8 mouse cellular contexts compared by ENCODE assay signal in genomic region chr11:120307566-120308430, GRCm38 (mm10). TPM values are rescaled to one million over a fixed set of nuclear protein-coding genes. Genes with fewer than 3 reads are reported as not detected.
A peak's percentile ranks its signal among the peaks of the same experiment; 100 is the strongest.
DNase-seq lines count a peak whose midpoint lies in the region; ATAC-seq and TF ChIP-seq lines count a peak whose summit lies in the region.

No protein-coding gene starts in this region.

- peak overlapping the region; percentile 67 for H3K4me3 ChIP-seq in embryonic facial prominence, embryonic 10.5 days
- no peak overlapping the region for H3K4me3 ChIP-seq in kidney, embryonic 14.5 days (ENCODE audit: low read length)
- H3K4me3 ChIP-seq in limb, embryonic 15.5 days: no peak overlapping the region
- H3K4me3 ChIP-seq in myocyte: no peak overlapping the region

- peak; percentile 94 for DNase-seq in cerebellum, adult 11 months
- DNase-seq in embryonic facial prominence, embryonic 10.5 days (ENCODE audit: low spot score): peak; percentile 97
- DNase-seq in heart, adult 9 months (ENCODE audit: low spot score in 2 of 2): peak; percentile 88 to 93
- peak; percentile 88 for DNase-seq in splenic B cell, adult 2 months (ENCODE audit: low read depth, low spot score)

- peak overlapping the region; percentile 98 for H3K27ac ChIP-seq in embryonic facial prominence, embryonic 10.5 days (replicated peaks)
- H3K27ac ChIP-seq in kidney, embryonic 14.5 days (ENCODE audit: low read depth, low read length): peak overlapping the region; percentile 18; the same call in 1 of the 2 replicates
- no peak overlapping the region for H3K27ac ChIP-seq in limb, embryonic 15.5 days

- H3K9ac ChIP-seq in kidney, embryonic 14.5 days (ENCODE audit: low read depth, low read length): no peak overlapping the region
- H3K9ac ChIP-seq in limb, embryonic 15.5 days: no peak overlapping the region

- no peak for ATAC-seq in cerebellum, adult (ENCODE audit: insufficient number of reproducible peaks, low FRiP score, low TSS enrichment)
- ATAC-seq in kidney, embryonic 14.5 days (ENCODE audit: low FRiP score, low TSS enrichment): no peak
- ATAC-seq in limb, embryonic 15.5 days (ENCODE audit: insufficient number of reproducible peaks, low FRiP score, low TSS enrichment, low read depth): no peak

- no peak overlapping the region for H3ac ChIP-seq in myocyte (ENCODE audit: control insufficient read depth, insufficient read length)

- no peaks in the 10 kb centered on the region for H3K36me3 ChIP-seq in embryonic facial prominence, embryonic 10.5 days (replicated peaks)
- H3K36me3 ChIP-seq in kidney, embryonic 14.5 days (ENCODE audit: control insufficient read depth, insufficient read depth, low read length): no peaks in the 10 kb centered on the region
- H3K36me3 ChIP-seq in limb, embryonic 15.5 days: no peaks in the 10 kb centered on the region
- no peaks in the 10 kb centered on the region for H3K36me3 ChIP-seq in myocyte (ENCODE audit: control insufficient read depth, insufficient read depth)
- no peaks in the 10 kb centered on the region for H3K36me3 ChIP-seq in splenic B cell, adult 2 months (ENCODE audit: control insufficient read depth, insufficient read depth, low read length, poor library complexity, severe bottlenecking)

- H3K27me3 ChIP-seq in embryonic facial prominence, embryonic 10.5 days (replicated peaks; ENCODE audit: low read depth, poor library complexity, severe bottlenecking): peaks cover 26% of the 10 kb centered on the region
- no peaks in the 10 kb centered on the region for H3K27me3 ChIP-seq in kidney, embryonic 14.5 days (ENCODE audit: control insufficient read depth, insufficient read depth, low read length)
- H3K27me3 ChIP-seq in limb, embryonic 15.5 days: peaks cover 33% of the 10 kb centered on the region
- no peaks in the 10 kb centered on the region for H3K27me3 ChIP-seq in myocyte (ENCODE audit: control insufficient read depth, insufficient read depth, insufficient read length)
- no peaks in the 10 kb centered on the region for H3K27me3 ChIP-seq in splenic B cell, adult 2 months (ENCODE audit: control insufficient read depth, insufficient read depth, low read length, poor library complexity, severe bottlenecking)

- WGBS in embryonic facial prominence, embryonic 10.5 days: 6% methylated on average over 19 of the region's 19 CpGs
- WGBS in kidney, embryonic 14.5 days: 6% methylated on average over 19 of the region's 19 CpGs
- WGBS in limb, embryonic 15.5 days: 6% methylated on average over 19 of the region's 19 CpGs

- TF ChIP-seq POLR2A in myocyte (IDR thresholded peaks at IDR 0.05; ENCODE audit: insufficient read length, low read depth): no peak

- no peaks in the 10 kb centered on the region for H3K9me3 ChIP-seq in embryonic facial prominence, embryonic 10.5 days
- H3K9me3 ChIP-seq in kidney, embryonic 14.5 days (ENCODE audit: control insufficient read depth, low read length): no peaks in the 10 kb centered on the region
- no peaks in the 10 kb centered on the region for H3K9me3 ChIP-seq in limb, embryonic 15.5 days

- H3K79me2 ChIP-seq in myocyte (ENCODE audit: control insufficient read depth, insufficient read depth): no peaks in the 10 kb centered on the region

- peak overlapping the region; percentile 21; the same call in 1 of the 2 replicates for H3K4me2 ChIP-seq in kidney, embryonic 14.5 days (replicated peaks; ENCODE audit: low read depth, low read length)
- H3K4me2 ChIP-seq in limb, embryonic 15.5 days: 0 out of 2 replicates have a peak overlapping the region, but pooled peaks have one; percentile 12
- peak overlapping the region; percentile 48 for H3K4me2 ChIP-seq in myocyte (ENCODE audit: low read depth)

- peaks cover 81% of the 10 kb centered on the region for H3K4me1 ChIP-seq in embryonic facial prominence, embryonic 10.5 days
- H3K4me1 ChIP-seq in kidney, embryonic 14.5 days (ENCODE audit: control insufficient read depth, insufficient read depth, low read length): peaks cover 51% of the 10 kb centered on the region
- peaks cover 68% of the 10 kb centered on the region for H3K4me1 ChIP-seq in limb, embryonic 15.5 days

TF ChIP-seq in myocyte, 11 proteins besides CTCF, POLR2A, EP300 and RAD21:
- no peak for TF ChIP-seq MAX (IDR thresholded peaks at IDR 0.05; ENCODE audit: low read depth)
- no peak for TF ChIP-seq SRF (IDR thresholded peaks at IDR 0.05; ENCODE audit: control insufficient read depth, insufficient read length, low read depth)
- no peak for TF ChIP-seq MYOD1 (IDR thresholded peaks at IDR 0.05; ENCODE audit: control insufficient read depth in 1 of 3, insufficient read length in 2 of 3, low read depth in 2 of 3)
- TF ChIP-seq POLR2AphosphoS2 (IDR thresholded peaks at IDR 0.05; ENCODE audit: insufficient read length, low read depth): no peak
- no peak for TF ChIP-seq TCF3 (IDR thresholded peaks at IDR 0.05; ENCODE audit: insufficient read length, low read depth)
- no peak for TF ChIP-seq MYOG (IDR thresholded peaks at IDR 0.05; ENCODE audit: control insufficient read depth in 1 of 3, insufficient read depth in 1 of 3, insufficient read length in 2 of 3, low read depth in 2 of 3)
- TF ChIP-seq TCF12 (IDR thresholded peaks at IDR 0.05; ENCODE audit: insufficient read depth, poor library complexity, severe bottlenecking): no peak
- TF ChIP-seq REST (IDR thresholded peaks at IDR 0.05; ENCODE audit: insufficient read depth, insufficient read length): no peak
- TF ChIP-seq CEBPB (IDR thresholded peaks at IDR 0.05; ENCODE audit: insufficient read depth, poor library complexity, severe bottlenecking): no peak
- TF ChIP-seq USF1 (IDR thresholded peaks at IDR 0.05; ENCODE audit: low read depth): no peak
- TF ChIP-seq E2F4 (IDR thresholded peaks at IDR 0.05; ENCODE audit: insufficient read depth): no peak

RNA-seq across cellular contexts. Expression of gene Actg1, which starts 40.5 kb away (rescaled TPM):
- polyA plus RNA-seq in embryonic facial prominence, embryonic 10.5 days (2016; fragmentation: Nextera tagmentation; extraction: Ambion mirVana): 3,067 and 3,150 TPM in 2 replicates
- polyA plus RNA-seq in kidney, embryonic 14.5 days (2014; fragmentation: Nextera tagmentation; extraction: Ambion mirVana): 2,303 and 2,603 TPM in 2 replicates
- polyA plus RNA-seq in limb, embryonic 15.5 days (2015; fragmentation: Nextera tagmentation; extraction: Ambion mirVana): 2,203 and 2,296 TPM in 2 replicates
- 2,358 TPM for polyA plus RNA-seq in myocyte (2012; fragmentation: generic; extraction: Trizol)

RNA-seq across cellular contexts. Expression of gene Fscn2, which starts 53.5 kb away (rescaled TPM):
- polyA plus RNA-seq in embryonic facial prominence, embryonic 10.5 days (2016; fragmentation: Nextera tagmentation; extraction: Ambion mirVana): 0.10 and 0.19 TPM in 2 replicates
- polyA plus RNA-seq in kidney, embryonic 14.5 days (2014; fragmentation: Nextera tagmentation; extraction: Ambion mirVana): 0.62 and 1.6 TPM in 2 replicates
- polyA plus RNA-seq in limb, embryonic 15.5 days (2015; fragmentation: Nextera tagmentation; extraction: Ambion mirVana): 0.31 and 0.79 TPM in 2 replicates
- polyA plus RNA-seq in myocyte (2012; fragmentation: generic; extraction: Trizol): 1.1 TPM
